Mouse (Mus musculus): ENCODE data around the gene Gng10. TPM values are rescaled to one million over a fixed set of nuclear protein-coding genes. Genes with fewer than 3 reads are reported as not detected.

Gene Gng10
- polyA plus RNA-seq, 1 experiment from 2014 or later: 87.5 TPM

GRCm38 (mm10) chr4:59089391-59089790, 54.5 kb downstream of the Gng10 start:
- H3K4me1 ChIP-seq: no peaks in the 10 kb centered on the region
- DNase-seq (ENCODE audit: low spot score): no peak
- no peaks in the 10 kb centered on the region for H3K36me3 ChIP-seq (replicated peaks)
- no peaks in the 10 kb centered on the region for H3K27me3 ChIP-seq (replicated peaks; ENCODE audit: low read depth, poor library complexity, severe bottlenecking)
- no peak overlapping the region for H3K4me3 ChIP-seq
- no peak overlapping the region for H3K27ac ChIP-seq (replicated peaks)
- 64% methylated on average over 1 of the region's 1 CpGs for WGBS
- H3K9me3 ChIP-seq: no peaks in the 10 kb centered on the region

Other genes starting within 250 kb of the Gng10 start
- not detected in 2 replicates for gene Olfr267, start 247.4 kb upstream of the Gng10 start, polyA plus RNA-seq (2016; fragmentation: Nextera tagmentation; extraction: Ambion mirVana)
- gene Ecpas, start 122.3 kb upstream of the Gng10 start, polyA plus RNA-seq (2016; fragmentation: Nextera tagmentation; extraction: Ambion mirVana): 33.7 and 33.9 TPM in 2 replicates
- gene Zkscan16, start 91.5 kb upstream of the Gng10 start, polyA plus RNA-seq (2016; fragmentation: Nextera tagmentation; extraction: Ambion mirVana): 1.00 and 1.3 TPM in 2 replicates
- gene Ptgr1, start 48.0 kb upstream of the Gng10 start, polyA plus RNA-seq (2016; fragmentation: Nextera tagmentation; extraction: Ambion mirVana): 10.3 and 12.9 TPM in 2 replicates
- gene Dnajc25, start 40.0 kb upstream of the Gng10 start, polyA plus RNA-seq (2016; fragmentation: Nextera tagmentation; extraction: Ambion mirVana): 6.9 and 8.2 TPM in 2 replicates
- 8.8 and 9.0 TPM in 2 replicates for gene Gm20503, start 31.9 kb upstream of the Gng10 start, polyA plus RNA-seq (2016; fragmentation: Nextera tagmentation; extraction: Ambion mirVana)
- gene AI481877, start 103.9 kb downstream of the Gng10 start, polyA plus RNA-seq (2016; fragmentation: Nextera tagmentation; extraction: Ambion mirVana): 0.03 TPM in 1 of 2 replicates, not detected in the other
- gene Ugcg, start 154.2 kb downstream of the Gng10 start, polyA plus RNA-seq (2016; fragmentation: Nextera tagmentation; extraction: Ambion mirVana): 9.1 and 9.9 TPM in 2 replicates